Mouse (Mus musculus): Measurements from ENCODE around the gene Macrod2. TPM values are rescaled to one million over a fixed set of nuclear protein-coding genes. Genes with fewer than 3 reads are reported as not detected.

The Macrod2 gene
- total RNA-seq, 1 experiment from 2014 or later, result 7.7 TPM

GRCm38 (mm10) chr2:140828859-140829258, 433.8 kb downstream of the Macrod2 start:
- no peak for ATAC-seq (replicated peaks in 1 of 2; ENCODE audit: insufficient read depth in 1 of 2, low FRiP score in 2 of 2, low TSS enrichment in 1 of 2, low read depth in 1 of 2, poor library complexity in 2 of 2, severe bottlenecking in 2 of 2)

DNA sequence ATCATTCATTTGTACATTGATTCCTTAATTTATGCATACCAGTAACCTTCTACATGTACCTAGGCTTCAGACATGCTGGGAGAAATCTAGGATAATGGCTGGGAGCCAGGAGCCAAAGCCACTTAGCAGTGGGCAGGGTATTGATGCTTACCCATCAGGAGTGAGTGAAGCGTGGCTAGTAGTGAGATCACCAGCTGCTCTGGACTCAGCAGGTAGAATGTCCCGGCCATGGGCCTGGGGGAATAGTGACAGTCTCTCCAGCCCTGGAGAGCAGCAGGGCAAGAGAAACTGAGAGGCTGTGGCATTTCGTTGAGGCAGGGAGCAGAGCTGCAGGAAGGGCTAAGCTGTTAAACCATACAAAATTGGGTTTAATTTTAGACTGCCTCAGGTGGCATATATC, 435.0 kb downstream of the Macrod2 start:
- ATAC-seq (replicated peaks in 1 of 2; ENCODE audit: insufficient read depth in 1 of 2, low FRiP score in 2 of 2, low TSS enrichment in 1 of 2, low read depth in 1 of 2, poor library complexity in 2 of 2, severe bottlenecking in 2 of 2), result no peak

- no peak for ATAC-seq (replicated peaks in 1 of 2; ENCODE audit: insufficient read depth in 1 of 2, low FRiP score in 2 of 2, low TSS enrichment in 1 of 2, low read depth in 1 of 2, poor library complexity in 2 of 2, severe bottlenecking in 2 of 2)
These were observed 444.3 kb downstream of the Macrod2 start for GRCm38 (mm10) chr2:140839371-140839770.

DNA sequence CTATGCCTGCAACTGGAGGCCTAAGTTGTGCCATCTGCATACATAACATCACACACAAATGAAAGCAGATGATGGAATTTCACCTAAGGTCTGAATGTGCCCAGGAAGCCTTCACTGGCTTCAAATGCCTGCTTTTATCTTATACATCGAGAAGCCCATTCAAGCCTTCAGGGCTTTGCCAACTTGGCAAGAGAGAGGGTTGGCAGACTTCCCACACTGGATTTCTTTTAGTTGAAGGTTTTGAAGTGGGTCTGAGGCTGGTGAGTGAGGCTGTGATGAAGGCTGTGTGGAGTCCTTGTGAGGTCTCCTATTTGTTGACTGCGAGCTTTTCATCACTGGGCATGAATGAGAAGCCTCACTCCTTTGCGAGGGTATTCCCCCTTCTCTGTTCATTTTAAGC, 444.8 kb downstream of the Macrod2 start:
- no peak for ATAC-seq (replicated peaks in 1 of 2; ENCODE audit: insufficient read depth in 1 of 2, low FRiP score in 2 of 2, low TSS enrichment in 1 of 2, low read depth in 1 of 2, poor library complexity in 2 of 2, severe bottlenecking in 2 of 2)

DNA sequence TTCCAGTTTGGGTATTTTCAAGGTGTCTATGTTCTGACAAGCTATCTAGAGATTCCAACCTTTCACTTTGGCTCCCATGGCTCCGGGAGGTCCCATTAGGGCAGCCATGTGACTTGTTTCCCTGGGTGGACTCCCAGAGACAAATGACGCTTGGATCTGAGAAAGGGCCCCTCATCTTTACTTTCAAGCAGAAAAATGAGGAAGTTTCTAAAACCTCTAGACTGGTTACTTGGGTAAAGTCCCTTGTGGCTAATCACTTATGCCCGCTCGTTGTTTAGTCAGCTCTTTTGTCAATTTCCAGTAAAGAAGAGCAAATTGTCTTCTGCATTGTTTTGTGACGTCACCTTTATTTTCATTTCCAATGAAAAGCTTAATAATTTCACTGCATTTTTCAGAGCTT, 448.9 kb downstream of the Macrod2 start:
- peak; percentile 88 to 95 for ATAC-seq (replicated peaks in 1 of 2; ENCODE audit: insufficient read depth in 1 of 2, low FRiP score in 2 of 2, low TSS enrichment in 1 of 2, low read depth in 1 of 2, poor library complexity in 2 of 2, severe bottlenecking in 2 of 2)

- ATAC-seq (replicated peaks in 1 of 2; ENCODE audit: insufficient read depth in 1 of 2, low FRiP score in 2 of 2, low TSS enrichment in 1 of 2, low read depth in 1 of 2, poor library complexity in 2 of 2, severe bottlenecking in 2 of 2), result no peak
These were observed 452.8 kb downstream of the Macrod2 start for GRCm38 (mm10) chr2:140847817-140848428.

GRCm38 (mm10) chr2:140853538-140853937, 458.4 kb downstream of the Macrod2 start:
- peak; percentile 71 to 87 for ATAC-seq (replicated peaks in 1 of 2; ENCODE audit: insufficient read depth in 1 of 2, low FRiP score in 2 of 2, low TSS enrichment in 1 of 2, low read depth in 1 of 2, poor library complexity in 2 of 2, severe bottlenecking in 2 of 2)

DNA sequence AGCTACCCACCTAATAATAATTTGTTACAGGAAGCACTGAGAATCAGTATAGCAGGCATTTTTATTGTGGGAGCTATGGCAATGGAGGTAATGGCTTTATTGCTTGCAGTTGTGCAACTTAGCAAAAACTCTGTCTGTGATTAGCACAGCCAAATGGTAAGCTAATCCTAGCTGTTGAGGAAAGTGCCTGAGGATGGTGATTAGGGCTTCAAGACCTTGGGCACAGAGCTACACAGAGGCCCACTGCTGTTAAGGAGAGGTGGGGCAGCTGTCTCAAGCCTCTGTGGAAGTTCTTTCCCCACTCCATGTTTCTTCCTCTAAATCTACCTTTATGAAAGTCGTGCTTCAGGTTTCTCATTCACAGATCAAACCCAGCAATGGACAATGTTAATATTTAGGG, 466.2 kb downstream of the Macrod2 start:
- ATAC-seq (replicated peaks in 1 of 2; ENCODE audit: insufficient read depth in 1 of 2, low FRiP score in 2 of 2, low TSS enrichment in 1 of 2, low read depth in 1 of 2, poor library complexity in 2 of 2, severe bottlenecking in 2 of 2), result no peak

DNA sequence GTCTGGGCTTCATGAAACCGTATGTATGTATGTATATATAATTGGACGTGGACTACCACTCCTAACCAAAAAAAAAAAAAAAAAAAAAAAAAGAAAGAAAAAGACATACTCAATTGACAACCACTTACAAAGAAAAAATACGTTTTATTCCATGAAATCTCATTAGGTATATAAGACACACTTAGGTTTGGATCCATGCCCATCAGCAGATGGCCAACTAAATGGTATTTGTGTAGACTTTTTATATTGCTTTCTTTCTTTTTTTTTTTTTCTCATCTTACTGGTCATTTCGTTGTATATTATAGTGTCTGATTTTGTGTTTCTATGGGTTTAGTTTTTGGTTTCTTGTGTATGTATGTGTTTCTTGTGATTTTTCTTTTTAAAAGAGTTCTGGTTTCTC, 467.6 kb downstream of the Macrod2 start:
- ATAC-seq (replicated peaks in 1 of 2; ENCODE audit: insufficient read depth in 1 of 2, low FRiP score in 2 of 2, low TSS enrichment in 1 of 2, low read depth in 1 of 2, poor library complexity in 2 of 2, severe bottlenecking in 2 of 2), result no peak

DNA sequence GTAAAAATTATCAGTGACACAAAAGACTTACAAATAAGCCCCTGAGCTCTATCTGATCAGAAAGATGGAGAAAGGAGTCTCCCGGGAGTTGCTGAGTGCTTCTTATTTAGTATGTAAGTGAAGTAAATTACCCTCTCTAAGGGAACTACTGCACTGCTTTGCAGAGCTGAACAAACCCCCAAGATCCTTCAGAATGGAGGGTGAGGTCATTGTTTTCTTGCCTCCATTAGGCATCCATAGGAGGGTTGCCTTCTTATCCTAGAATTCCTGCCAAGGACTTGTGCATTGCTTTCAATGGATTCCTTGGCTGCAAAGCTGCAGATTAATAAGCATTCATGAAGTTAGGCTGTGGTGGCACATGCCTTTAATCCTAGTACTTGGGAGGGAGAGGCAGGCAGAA, 470.5 kb downstream of the Macrod2 start:
- ATAC-seq (replicated peaks in 1 of 2; ENCODE audit: insufficient read depth in 1 of 2, low FRiP score in 2 of 2, low TSS enrichment in 1 of 2, low read depth in 1 of 2, poor library complexity in 2 of 2, severe bottlenecking in 2 of 2), result no peak

GRCm38 (mm10) chr2:140867116-140867515, 472.0 kb downstream of the Macrod2 start:
- ATAC-seq (replicated peaks in 1 of 2; ENCODE audit: insufficient read depth in 1 of 2, low FRiP score in 2 of 2, low TSS enrichment in 1 of 2, low read depth in 1 of 2, poor library complexity in 2 of 2, severe bottlenecking in 2 of 2), result no peak

DNA sequence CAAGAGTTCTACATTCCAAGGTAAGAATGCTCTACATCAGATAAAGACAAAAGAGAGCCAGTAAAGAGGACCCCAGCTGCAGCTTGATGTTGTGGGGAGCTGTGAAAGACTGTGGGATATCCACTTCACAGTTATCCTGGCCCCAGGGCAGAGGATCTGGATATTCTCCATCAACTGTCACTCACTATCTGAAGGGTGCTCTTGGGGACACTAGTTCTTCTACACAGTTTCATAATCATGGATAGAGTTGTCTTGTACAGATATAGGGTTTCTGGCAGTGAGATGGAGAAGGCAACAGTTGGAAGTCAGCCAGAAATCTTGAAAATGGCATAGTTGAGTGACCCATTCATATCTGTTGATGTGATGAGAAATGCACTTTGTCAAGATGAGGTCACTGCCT, 490.1 kb downstream of the Macrod2 start:
- no peak for ATAC-seq (replicated peaks in 1 of 2; ENCODE audit: insufficient read depth in 1 of 2, low FRiP score in 2 of 2, low TSS enrichment in 1 of 2, low read depth in 1 of 2, poor library complexity in 2 of 2, severe bottlenecking in 2 of 2)

GRCm38 (mm10) chr2:140890683-140891082, 495.6 kb downstream of the Macrod2 start:
- no peak for ATAC-seq (replicated peaks in 1 of 2; ENCODE audit: insufficient read depth in 1 of 2, low FRiP score in 2 of 2, low TSS enrichment in 1 of 2, low read depth in 1 of 2, poor library complexity in 2 of 2, severe bottlenecking in 2 of 2)

- ATAC-seq (replicated peaks in 1 of 2; ENCODE audit: insufficient read depth in 1 of 2, low FRiP score in 2 of 2, low TSS enrichment in 1 of 2, low read depth in 1 of 2, poor library complexity in 2 of 2, severe bottlenecking in 2 of 2), result no peak
These were observed 501.4 kb downstream of the Macrod2 start for GRCm38 (mm10) chr2:140896396-140897082.

GRCm38 (mm10) chr2:140898408-140898985, 503.4 kb downstream of the Macrod2 start:
- no peak for ATAC-seq (replicated peaks in 1 of 2; ENCODE audit: insufficient read depth in 1 of 2, low FRiP score in 2 of 2, low TSS enrichment in 1 of 2, low read depth in 1 of 2, poor library complexity in 2 of 2, severe bottlenecking in 2 of 2)

DNA sequence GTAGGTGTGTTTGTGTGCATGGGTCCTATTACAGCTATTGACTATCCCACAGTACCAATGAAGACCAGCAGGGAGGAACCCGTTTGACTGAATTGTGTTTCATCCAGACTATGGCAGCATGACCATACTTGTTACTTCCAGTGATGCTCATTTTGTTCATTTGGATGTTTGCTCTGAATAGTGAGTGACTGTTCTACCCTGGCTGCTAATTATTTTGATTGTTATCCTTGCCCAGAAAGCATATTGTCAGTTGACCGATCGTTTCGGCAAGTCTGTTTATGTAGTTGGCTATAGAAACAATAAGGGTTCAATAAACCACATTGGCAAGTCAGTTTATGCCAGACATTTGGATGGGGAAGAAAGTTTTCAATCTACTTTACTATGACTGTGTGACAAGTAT, 510.2 kb downstream of the Macrod2 start:
- no peak for ATAC-seq (replicated peaks in 1 of 2; ENCODE audit: insufficient read depth in 1 of 2, low FRiP score in 2 of 2, low TSS enrichment in 1 of 2, low read depth in 1 of 2, poor library complexity in 2 of 2, severe bottlenecking in 2 of 2)

DNA sequence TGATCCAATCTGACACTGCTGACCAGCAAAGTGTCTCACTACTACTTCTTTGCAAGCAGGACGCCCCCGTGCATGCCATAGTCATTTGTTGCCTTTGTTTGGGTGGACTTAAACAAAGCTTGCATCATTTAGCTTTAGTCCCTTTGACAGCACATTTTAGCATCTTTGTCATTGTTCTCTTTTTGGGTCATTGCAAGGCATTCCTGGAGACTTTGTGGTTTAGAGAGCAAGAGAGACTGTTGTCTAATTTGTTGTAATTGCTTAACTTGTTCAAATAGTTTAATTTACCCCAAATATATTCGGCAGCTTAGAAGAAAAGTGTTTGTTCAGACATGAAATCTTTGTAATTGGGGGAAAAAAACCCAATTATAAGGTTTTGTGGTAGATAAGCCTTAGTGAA, 511.0 kb downstream of the Macrod2 start:
- no peak for ATAC-seq (replicated peaks in 1 of 2; ENCODE audit: insufficient read depth in 1 of 2, low FRiP score in 2 of 2, low TSS enrichment in 1 of 2, low read depth in 1 of 2, poor library complexity in 2 of 2, severe bottlenecking in 2 of 2)

- ATAC-seq (replicated peaks in 1 of 2; ENCODE audit: insufficient read depth in 1 of 2, low FRiP score in 2 of 2, low TSS enrichment in 1 of 2, low read depth in 1 of 2, poor library complexity in 2 of 2, severe bottlenecking in 2 of 2), result no peak
These were observed 516.4 kb downstream of the Macrod2 start for GRCm38 (mm10) chr2:140911463-140911862.

- no peak for ATAC-seq (replicated peaks in 1 of 2; ENCODE audit: insufficient read depth in 1 of 2, low FRiP score in 2 of 2, low TSS enrichment in 1 of 2, low read depth in 1 of 2, poor library complexity in 2 of 2, severe bottlenecking in 2 of 2)
These were observed 517.1 kb downstream of the Macrod2 start for GRCm38 (mm10) chr2:140912179-140912578.
